Mouse (Mus musculus) liver, embryonic 12.5 days (tissue): ENCODE data around the gene Gm20379. TPM values are rescaled to one million over a fixed set of nuclear protein-coding genes. Genes with fewer than 3 reads are reported as not detected.

Source experiments
- ATAC-seq: fragments of 200-750 bp; cut with Nextera tagmentation; 2 replicates; pipeline ENCODE4 v1.8.0; 2017; ENCODE audit warnings: moderate number of reproducible peaks, mild to moderate bottlenecking, moderate library complexity
- H3K27ac ChIP-seq: fragments of 300-500 bp; sonication (generic); 2 replicates; pipeline ENCODE4 v1.5.1; 2016; ENCODE audit warnings: mild to moderate bottlenecking
- H3K27me3 ChIP-seq: fragments of 300-500 bp; sonication (generic); replicated peaks from 2 replicates; pipeline ENCODE4 v1.6.1; 2016; ENCODE audit warnings: mild to moderate bottlenecking, moderate library complexity
- H3K36me3 ChIP-seq: fragments of 300-500 bp; sonication (generic); 2 replicates; pipeline ENCODE4 v1.6.1; 2016; ENCODE audit warnings: mild to moderate bottlenecking, moderate library complexity
- H3K4me1 ChIP-seq: fragments of 300-500 bp; sonication (generic); 2 replicates; pipeline ENCODE4 v1.6.1; 2016
- H3K4me2 ChIP-seq: fragments of 300-500 bp; sonication (generic); 2 replicates; pipeline ENCODE4 v1.6.1; 2016; ENCODE audit warnings: mild to moderate bottlenecking, moderate library complexity
- H3K4me3 ChIP-seq: fragments of 300-500 bp; sonication (generic); 2 replicates; pipeline ENCODE4 v1.5.1; 2016; ENCODE audit warnings: mild to moderate bottlenecking, moderate library complexity
- H3K9ac ChIP-seq: fragments of 300-500 bp; sonication (generic); 2 replicates; pipeline ENCODE4 v1.6.1; 2016; ENCODE audit warnings: mild to moderate bottlenecking, moderate library complexity
- H3K9me3 ChIP-seq: fragments of 300-500 bp; sonication (generic); replicated peaks from 2 replicates; pipeline ENCODE4 v1.6.1; 2016; ENCODE audit warnings: mild to moderate bottlenecking, moderate library complexity
- WGBS: fragments of 180-500 bp; shearing (Covaris S2); methylation state at CpG from one replicate; pipeline ENCODE4 v1.1.7; 2016; ENCODE audit not compliant: insufficient replicate concordance; 5-methylcytosine and 5-hydroxymethylcytosine counted together
- polyA plus RNA-seq: library from polyadenylated mRNA; unstranded; fragments of >200 nt; fragmentation: Nextera tagmentation; extraction: Ambion mirVana; gene quantifications from 2 replicates; pipeline ENCODE4 v1.2.1, GENCODE M21; 2016

Gene Gm20379
- polyA plus RNA-seq, 1 experiment from 2014 or later, result 0.50 TPM

DNA sequence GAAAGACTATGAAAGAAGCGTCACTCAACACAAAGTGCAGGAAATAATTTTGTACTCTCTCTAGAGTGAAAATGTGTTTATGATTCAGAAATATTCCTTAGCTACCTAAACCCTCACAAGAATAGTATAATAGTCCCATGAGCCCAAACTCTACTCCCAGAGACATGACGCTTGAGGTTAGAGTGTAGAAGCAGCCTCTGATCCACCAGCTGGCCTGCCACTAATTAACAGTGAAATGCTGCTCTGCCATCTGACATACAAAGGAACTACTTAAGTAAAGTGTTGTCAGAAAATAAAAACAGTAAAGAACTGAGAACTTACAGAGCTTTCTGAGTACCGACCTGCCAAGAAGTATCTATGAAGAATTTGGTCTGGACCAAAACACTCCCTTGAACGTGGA is 3.3 kb upstream of the Gm20379 start:
- Histone ChIP-seq H3K27me3 (no peaks in the 10 kb centered on the region), H3K27ac (0 out of 2 replicates have a peak overlapping the region, but pooled peaks have one; percentile 10), H3K9me3 (no peaks in the 10 kb centered on the region), H3K4me1 (no peaks in the 10 kb centered on the region), H3K9ac (no peak overlapping the region), H3K4me2 (no peak overlapping the region), H3K4me3 (no peak overlapping the region), H3K36me3 (peaks cover 41% of the 10 kb centered on the region)
- no peak for ATAC-seq
- WGBS, result 83% methylated on average over 4 of the region's 4 CpGs

GRCm38 (mm10) chr13:92303062-92303948 is 2.5 kb upstream of the Gm20379 start:
- Histone ChIP-seq H3K27ac (no peak overlapping the region), H3K36me3 (peaks cover 46% of the 10 kb centered on the region), H3K9me3 (no peaks in the 10 kb centered on the region), H3K4me1 (no peaks in the 10 kb centered on the region), H3K4me3 (no peak overlapping the region), H3K4me2 (no peak overlapping the region), H3K9ac (no peak overlapping the region), H3K27me3 (no peaks in the 10 kb centered on the region)
- ATAC-seq, result no peak
- 84% methylated on average over 8 of the region's 8 CpGs for WGBS

- no peaks in the 10 kb centered on the region for H3K4me1 ChIP-seq
- H3K9ac ChIP-seq, result no peak overlapping the region
- no peak overlapping the region for H3K4me3 ChIP-seq
- H3K4me2 ChIP-seq, result no peak overlapping the region
- no peak overlapping the region for H3K27ac ChIP-seq
- no peak for ATAC-seq
- H3K9me3 ChIP-seq, result no peaks in the 10 kb centered on the region
- no peaks in the 10 kb centered on the region for H3K27me3 ChIP-seq
- WGBS, result 91% methylated on average over 5 of the region's 5 CpGs
- peaks cover 47% of the 10 kb centered on the region for H3K36me3 ChIP-seq
Observed at GRCm38 (mm10) chr13:92304291-92304690, 1.5 kb upstream of the Gm20379 start.

GRCm38 (mm10) chr13:92314613-92315012 is 8.8 kb downstream of the Gm20379 start:
- WGBS, result 81% methylated on average over 5 of the region's 5 CpGs
- H3K4me1 ChIP-seq, result no peaks in the 10 kb centered on the region
- H3K27me3 ChIP-seq, result no peaks in the 10 kb centered on the region
- no peak overlapping the region for H3K9ac ChIP-seq
- no peaks in the 10 kb centered on the region for H3K9me3 ChIP-seq
- no peak overlapping the region for H3K4me3 ChIP-seq
- H3K27ac ChIP-seq, result no peak overlapping the region
- H3K36me3 ChIP-seq, result peaks cover 49% of the 10 kb centered on the region
- H3K4me2 ChIP-seq, result no peak overlapping the region
- no peak for ATAC-seq

GRCm38 (mm10) chr13:92320770-92321169 is 15.0 kb downstream of the Gm20379 start:
- Histone ChIP-seq H3K4me1 (no peaks in the 10 kb centered on the region), H3K4me3 (no peak overlapping the region), H3K9ac (no peak overlapping the region), H3K27me3 (no peaks in the 10 kb centered on the region), H3K9me3 (no peaks in the 10 kb centered on the region), H3K36me3 (peaks cover 48% of the 10 kb centered on the region), H3K27ac (no peak overlapping the region), H3K4me2 (no peak overlapping the region)
- no peak for ATAC-seq
- WGBS, result 60% methylated on average over 5 of the region's 5 CpGs

GRCm38 (mm10) chr13:92326030-92326429 is 20.2 kb downstream of the Gm20379 start:
- H3K27ac ChIP-seq, result no peak overlapping the region
- no peak for ATAC-seq
- WGBS, result 77% methylated on average over 4 of the region's 5 CpGs
- H3K4me1 ChIP-seq, result peaks cover 11% of the 10 kb centered on the region
- no peak overlapping the region for H3K9ac ChIP-seq
- H3K9me3 ChIP-seq, result no peaks in the 10 kb centered on the region
- no peak overlapping the region for H3K4me2 ChIP-seq
- H3K27me3 ChIP-seq, result no peaks in the 10 kb centered on the region
- H3K4me3 ChIP-seq, result no peak overlapping the region
- H3K36me3 ChIP-seq, result peaks cover 31% of the 10 kb centered on the region

DNA sequence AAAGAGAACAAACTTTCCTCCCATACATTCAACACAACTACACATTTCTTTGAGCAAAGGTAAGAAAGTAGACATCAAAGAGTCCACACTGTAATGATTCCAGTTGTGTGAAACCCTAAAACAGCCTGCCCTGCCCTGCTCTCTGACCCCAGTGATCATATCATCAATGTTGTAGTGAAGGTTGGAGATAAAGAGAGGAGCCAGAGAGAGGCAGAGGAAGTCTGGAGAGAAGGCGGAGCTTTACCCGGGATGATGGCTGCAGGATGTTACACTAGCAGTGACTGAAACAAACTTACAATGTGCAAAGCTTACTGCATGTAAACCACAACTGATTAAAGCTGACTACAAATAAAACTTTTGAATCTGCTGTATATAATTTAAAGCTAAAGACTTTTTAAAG is 22.2 kb downstream of the Gm20379 start:
- ATAC-seq, result peak; percentile 59
- Histone ChIP-seq H3K27ac (no peak overlapping the region), H3K4me3 (no peak overlapping the region), H3K4me1 (peaks cover 11% of the 10 kb centered on the region), H3K9me3 (no peaks in the 10 kb centered on the region), H3K4me2 (no peak overlapping the region), H3K9ac (no peak overlapping the region), H3K36me3 (peaks cover 28% of the 10 kb centered on the region), H3K27me3 (no peaks in the 10 kb centered on the region)
- 37% methylated on average over 2 of the region's 2 CpGs for WGBS

GRCm38 (mm10) chr13:92330621-92331020 is 24.8 kb downstream of the Gm20379 start:
- no peak for ATAC-seq
- Histone ChIP-seq H3K27me3 (no peaks in the 10 kb centered on the region), H3K36me3 (peaks cover 25% of the 10 kb centered on the region), H3K4me1 (peaks cover 11% of the 10 kb centered on the region), H3K27ac (no peak overlapping the region), H3K9ac (no peak overlapping the region), H3K4me3 (no peak overlapping the region), H3K9me3 (no peaks in the 10 kb centered on the region), H3K4me2 (no peak overlapping the region)
- WGBS, result 89% methylated on average over 3 of the region's 3 CpGs

DNA sequence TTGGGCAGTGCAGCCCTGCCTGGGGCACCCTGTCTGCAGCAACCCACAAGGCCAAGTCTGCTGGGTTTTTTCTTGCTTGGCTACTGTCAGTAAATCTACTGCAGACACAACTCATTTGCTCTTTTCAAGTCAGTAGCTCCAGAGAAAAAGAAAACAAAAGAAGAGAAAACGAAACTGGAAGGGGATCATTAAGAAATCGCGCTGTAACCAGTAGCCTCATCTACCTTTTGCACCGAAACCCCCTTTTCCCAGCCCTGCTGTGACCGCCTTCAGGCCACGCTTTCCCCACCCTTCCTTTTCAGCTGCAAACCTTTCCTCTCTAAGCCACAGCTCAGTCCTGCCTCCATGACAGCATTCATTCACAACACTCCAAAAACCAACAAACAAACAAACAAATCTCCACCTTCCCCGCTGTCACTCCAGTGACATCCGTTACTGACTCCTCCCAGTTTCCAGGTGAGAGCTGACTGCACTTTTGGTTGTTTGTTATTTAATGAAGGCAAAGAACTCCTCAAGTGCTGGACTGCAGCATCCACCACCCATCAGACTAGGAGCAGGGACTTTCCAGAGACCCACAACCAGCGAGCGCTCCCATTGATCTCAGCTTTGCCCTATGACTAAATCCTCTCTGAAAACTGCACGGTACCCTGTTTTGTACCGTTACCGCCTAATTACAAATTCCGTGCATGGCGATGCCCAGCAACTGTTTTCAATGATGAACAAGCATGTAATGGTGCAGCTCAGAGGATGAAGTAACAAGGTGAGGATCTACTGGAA is 26.5 kb downstream of the Gm20379 start:
- Histone ChIP-seq H3K36me3 (peaks cover 33% of the 10 kb centered on the region), H3K4me1 (peaks cover 11% of the 10 kb centered on the region), H3K27me3 (no peaks in the 10 kb centered on the region), H3K9ac (no peak overlapping the region), H3K27ac (no peak overlapping the region), H3K4me2 (no peak overlapping the region), H3K4me3 (no peak overlapping the region), H3K9me3 (no peaks in the 10 kb centered on the region)
- ATAC-seq, result no peak
- 87% methylated on average over 15 of the region's 15 CpGs for WGBS

GRCm38 (mm10) chr13:92336857-92337256 is 31.1 kb downstream of the Gm20379 start:
- no peak for ATAC-seq
- no peak overlapping the region for H3K4me3 ChIP-seq

DNA sequence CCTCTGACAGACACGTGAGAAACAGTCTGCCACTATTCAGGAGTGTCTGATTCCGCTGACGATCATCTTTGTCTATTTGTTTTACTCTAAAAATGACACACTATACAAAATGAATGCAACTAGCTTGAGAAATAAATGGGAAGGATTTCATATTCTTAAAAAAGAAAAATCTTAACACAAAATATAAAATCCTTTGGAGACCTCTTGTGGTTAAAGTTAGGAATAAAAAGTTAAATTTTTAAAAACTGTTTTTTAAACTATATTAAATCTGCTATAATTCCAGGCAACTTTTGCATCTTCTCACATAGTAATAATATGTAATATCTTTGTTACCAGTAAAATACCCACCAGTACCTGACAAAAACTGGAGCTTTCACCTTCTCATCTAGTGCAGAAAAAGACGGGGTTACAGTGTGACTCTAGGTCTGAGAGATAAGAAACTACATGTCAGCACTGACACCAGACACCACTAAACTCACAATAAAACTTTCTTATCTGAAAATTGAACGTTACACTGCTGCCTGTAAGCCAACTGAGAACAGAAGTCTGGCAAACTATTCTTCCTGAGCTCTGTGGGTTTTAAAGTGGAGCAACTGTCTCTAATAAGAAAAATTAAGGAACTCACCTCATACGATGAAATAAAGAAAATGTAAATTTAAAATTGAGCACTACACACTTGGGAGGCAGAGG is 32.1 kb downstream of the Gm20379 start:
- H3K9me3 ChIP-seq, result no peaks in the 10 kb centered on the region
- WGBS, result 56% methylated on average over 6 of the region's 6 CpGs
- H3K27me3 ChIP-seq, result no peaks in the 10 kb centered on the region
- peaks cover 4% of the 10 kb centered on the region for H3K4me1 ChIP-seq
- ATAC-seq, result 0 out of 2 replicates have a peak, but pooled peaks have one; percentile 60
- H3K9ac ChIP-seq, result no peak overlapping the region
- H3K4me3 ChIP-seq, result no peak overlapping the region
- H3K4me2 ChIP-seq, result no peak overlapping the region
- H3K27ac ChIP-seq, result no peak overlapping the region
- H3K36me3 ChIP-seq, result peaks cover 52% of the 10 kb centered on the region

More at GRCm38 (mm10) chr13:92336857-92337256, 31.1 kb downstream of the Gm20379 start:
- WGBS, result 68% methylated on average over 1 of the region's 1 CpGs
- Histone ChIP-seq H3K9ac (no peak overlapping the region), H3K36me3 (peaks cover 46% of the 10 kb centered on the region), H3K9me3 (no peaks in the 10 kb centered on the region), H3K27me3 (no peaks in the 10 kb centered on the region), H3K4me2 (no peak overlapping the region), H3K27ac (no peak overlapping the region), H3K4me1 (peaks cover 4% of the 10 kb centered on the region)

GRCm38 (mm10) chr13:92339787-92340186 is 34.0 kb downstream of the Gm20379 start:
- Histone ChIP-seq H3K36me3 (peaks cover 64% of the 10 kb centered on the region), H3K9me3 (no peaks in the 10 kb centered on the region), H3K27me3 (no peaks in the 10 kb centered on the region), H3K27ac (no peak overlapping the region), H3K9ac (no peak overlapping the region), H3K4me2 (no peak overlapping the region), H3K4me1 (peaks cover 4% of the 10 kb centered on the region), H3K4me3 (no peak overlapping the region)
- WGBS, result 81% methylated on average over 3 of the region's 3 CpGs
- ATAC-seq, result no peak
